ENCODE assay signal across 28 mouse cellular contexts in the genomic region with DNA sequence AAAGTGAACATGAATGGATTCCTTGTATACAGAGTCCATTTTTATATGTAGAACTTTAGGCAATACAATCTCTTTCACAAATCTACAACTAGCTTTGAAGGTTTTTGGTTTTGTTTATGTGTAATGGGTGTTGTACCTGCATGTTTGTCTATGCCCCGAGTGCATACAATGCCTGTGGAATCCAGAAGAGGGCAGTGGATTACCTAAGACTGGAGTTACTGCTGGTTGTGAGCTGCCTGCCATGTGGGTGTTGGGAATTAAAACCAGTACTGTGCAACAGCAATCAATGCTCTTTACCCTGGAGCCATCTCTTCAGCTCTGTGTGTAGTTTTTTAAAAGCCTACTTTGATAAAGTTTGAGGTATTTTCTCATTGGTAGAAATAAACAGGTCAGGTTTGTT. TPM values are rescaled to one million over a fixed set of nuclear protein-coding genes. Genes with fewer than 3 reads are reported as not detected.
A peak's percentile ranks its signal among the peaks of the same experiment; 100 is the strongest.
DNase-seq lines count a peak whose midpoint lies in the region; ATAC-seq and TF ChIP-seq lines count a peak whose summit lies in the region.
"Had no signal": no experiment of that assay in that cellular context is flagged by ENCODE, and none has a peak within 500 bp of the region (broad histone marks: within the 10 kb centered on the region; RNA-seq: fewer than 3 reads in every experiment).

No protein-coding gene starts in this region.

- DNase-seq in midbrain, embryonic 11.5 days (ENCODE audit: low spot score, missing footprints) = peak; percentile 44
- peak; percentile 10 for DNase-seq in CH12.LX (ENCODE audit: extremely low read depth)
- peak; percentile 21 for DNase-seq in MEL (ENCODE audit: low read depth, low spot score)
- peak; percentile 16 for DNase-seq in gonadal fat pad, adult 2 months (ENCODE audit: low read depth)
- DNase-seq in kidney, postnatal 25 days = no peak
- no peak for DNase-seq in liver, embryonic 11.5 days (ENCODE audit: low spot score)
- DNase-seq: adrenal gland, postnatal 25 days; cerebellum, adult 8-10 months; heart, adult 11 months; heart, postnatal 14 days; layer of hippocampus, postnatal 36 days; retina, postnatal 1 day; thymus, postnatal 14 days had no signal

- no peak for TF ChIP-seq POLR2A in CH12.LX (IDR thresholded peaks at IDR 0.05; ENCODE audit: low read depth, low read length)
- TF ChIP-seq POLR2A in MEL (IDR thresholded peaks at IDR 0.05; ENCODE audit: control insufficient read depth in 1 of 2, insufficient read depth in 1 of 2, low read depth in 1 of 2, low read length in 2 of 2, poor library complexity in 1 of 2) = no peak

- H3K27ac ChIP-seq in midbrain, embryonic 11.5 days (ENCODE audit: low read depth, low read length) = no peak overlapping the region
- no peak overlapping the region for H3K27ac ChIP-seq in midbrain, embryonic 13.5 days
- H3K27ac ChIP-seq in CH12.LX (ENCODE audit: insufficient read depth, low read depth) = no peak overlapping the region
- H3K27ac ChIP-seq in MEL (ENCODE audit: control insufficient read depth, low read depth, low read length) = no peak overlapping the region
- H3K27ac ChIP-seq in forebrain, embryonic 16.5 days (ENCODE audit: low read length) = no peak overlapping the region
- H3K27ac ChIP-seq in liver, embryonic 11.5 days (ENCODE audit: low read depth, low read length) = no peak overlapping the region
- H3K27ac ChIP-seq: embryonic facial prominence, embryonic 13.5 days; hindbrain, embryonic 13.5 days; kidney, embryonic 15.5 days; limb, embryonic 15.5 days had no signal

- peaks cover 89% of the 10 kb centered on the region for H3K36me3 ChIP-seq in midbrain, embryonic 11.5 days (ENCODE audit: control insufficient read depth, insufficient read depth, low read length)
- peaks cover 99% of the 10 kb centered on the region for H3K36me3 ChIP-seq in midbrain, embryonic 13.5 days
- peaks cover 40 to 74% of the 10 kb centered on the region in 2 experiments for H3K36me3 ChIP-seq in CH12.LX (replicated peaks in 1 of 2; ENCODE audit: control insufficient read depth in 1 of 2, insufficient read depth in 1 of 2, low read length in 1 of 2)
- no peaks in the 10 kb centered on the region; a peak in 1 of 4 replicates for H3K36me3 ChIP-seq in MEL (ENCODE audit: control insufficient read depth in 1 of 2, insufficient read depth in 2 of 2, low read length in 2 of 2)
- H3K36me3 ChIP-seq in forebrain, embryonic 16.5 days (ENCODE audit: control insufficient read depth, insufficient read depth) = peaks cover 96% of the 10 kb centered on the region
- peaks cover 83% of the 10 kb centered on the region for H3K36me3 ChIP-seq in liver, embryonic 11.5 days (ENCODE audit: control insufficient read depth, insufficient read depth, low read length)

- TF ChIP-seq RAD21 in CH12.LX (IDR thresholded peaks at IDR 0.05; ENCODE audit: low read depth, low read length) = peak; percentile 21
- peak; percentile 17 for TF ChIP-seq RAD21 in MEL (IDR thresholded peaks at IDR 0.05; ENCODE audit: low read depth, low read length)

- TF ChIP-seq EP300 in CH12.LX (IDR thresholded peaks at IDR 0.05; ENCODE audit: low read length) (no peak), MEL (IDR thresholded peaks at IDR 0.05; ENCODE audit: low read depth in 1 of 2, low read length in 2 of 2) (no peak)

- dilution Hi-C loops in CH12.LX (cut with MboI; ENCODE audit: extremely low pct_ligation_motif_present, extremely low pct_unique_long_range_greater_than_20kb, low sequenced_read_pairs) = no loop called here

- no peaks in the 10 kb centered on the region for H3K27me3 ChIP-seq in midbrain, embryonic 11.5 days (ENCODE audit: control insufficient read depth, insufficient read depth, low read length)
- H3K27me3 ChIP-seq in midbrain, embryonic 13.5 days = no peaks in the 10 kb centered on the region
- H3K27me3 ChIP-seq in CH12.LX (replicated peaks) (no peaks in the 10 kb centered on the region), MEL (ENCODE audit: control insufficient read depth in 1 of 2, insufficient read depth in 2 of 2, low read length in 2 of 2) (no peaks in the 10 kb centered on the region)
- no peaks in the 10 kb centered on the region for H3K27me3 ChIP-seq in forebrain, embryonic 16.5 days (replicated peaks; ENCODE audit: control insufficient read depth, insufficient read depth, low read length)
- H3K27me3 ChIP-seq in liver, embryonic 11.5 days (replicated peaks; ENCODE audit: control insufficient read depth, insufficient read depth, low read length) = no peaks in the 10 kb centered on the region
- H3K27me3 ChIP-seq: embryonic facial prominence, embryonic 13.5 days; heart, embryonic 12.5 days; hindbrain, embryonic 13.5 days; kidney, embryonic 15.5 days; limb, embryonic 15.5 days had no signal

- H3K4me3 ChIP-seq in midbrain, embryonic 11.5 days (ENCODE audit: low read depth, low read length) = no peak overlapping the region
- H3K4me3 ChIP-seq in midbrain, embryonic 13.5 days (replicated peaks) = no peak overlapping the region
- H3K4me3 ChIP-seq in CH12.LX (replicated peaks in 1 of 3; ENCODE audit: low read depth in 2 of 3, low read length in 2 of 3, poor library complexity in 1 of 3) (no peak overlapping the region), MEL (ENCODE audit: control insufficient read depth in 1 of 2, insufficient read depth in 1 of 2, low read depth in 2 of 2, low read length in 2 of 2) (no peak overlapping the region)
- no peak overlapping the region for H3K4me3 ChIP-seq in forebrain, embryonic 16.5 days (replicated peaks; ENCODE audit: low read length)
- no peak overlapping the region for H3K4me3 ChIP-seq in liver, embryonic 11.5 days (ENCODE audit: low read depth, low read length)
- H3K4me3 ChIP-seq: embryonic facial prominence, embryonic 13.5 days; heart, embryonic 12.5 days; hindbrain, embryonic 13.5 days; kidney, embryonic 15.5 days; limb, embryonic 15.5 days had no signal

- no peaks in the 10 kb centered on the region for H3K79me2 ChIP-seq in CH12.LX (replicated peaks; ENCODE audit: control insufficient read depth, extremely low read depth, insufficient read depth, poor library complexity, severe bottlenecking)
- H3K79me2 ChIP-seq in MEL (ENCODE audit: control insufficient read depth, insufficient read depth, low read length, poor library complexity) = no peaks in the 10 kb centered on the region

- H3K4me1 ChIP-seq in midbrain, embryonic 11.5 days (ENCODE audit: control insufficient read depth, insufficient read depth, low read length) = no peaks in the 10 kb centered on the region
- no peaks in the 10 kb centered on the region for H3K4me1 ChIP-seq in midbrain, embryonic 13.5 days (replicated peaks)
- H3K4me1 ChIP-seq in CH12.LX (ENCODE audit: control insufficient read depth in 1 of 2, insufficient read depth in 2 of 2) = no peaks in the 10 kb centered on the region
- no peaks in the 10 kb centered on the region for H3K4me1 ChIP-seq in MEL (ENCODE audit: control insufficient read depth in 1 of 2, insufficient read depth in 2 of 2, low read length in 2 of 2)
- no peaks in the 10 kb centered on the region for H3K4me1 ChIP-seq in forebrain, embryonic 16.5 days (replicated peaks; ENCODE audit: control insufficient read depth, insufficient read depth, low read length)
- no peaks in the 10 kb centered on the region for H3K4me1 ChIP-seq in liver, embryonic 11.5 days (replicated peaks; ENCODE audit: control insufficient read depth, insufficient read depth, low read length)
- H3K4me1 ChIP-seq: embryonic facial prominence, embryonic 13.5 days; heart, embryonic 12.5 days; hindbrain, embryonic 13.5 days; kidney, embryonic 15.5 days; limb, embryonic 15.5 days had no signal

- TF ChIP-seq CTCF in CH12.LX (conservative IDR thresholded peaks at IDR 0.05 in 1 of 2, IDR thresholded peaks at IDR 0.05 in 1 of 2; ENCODE audit: low read depth in 2 of 2, low read length in 2 of 2) (peak in 1 of 2 experiments; percentile 37; a peak in 2 of 4 replicates), MEL (IDR thresholded peaks at IDR 0.05 in 2 of 3, conservative IDR thresholded peaks at IDR 0.05 in 1 of 3; ENCODE audit: control insufficient read depth in 1 of 3, insufficient read depth in 1 of 3, low read depth in 2 of 3, low read length in 3 of 3, poor library complexity in 1 of 3, severe bottlenecking in 1 of 3) (peak in 1 of 3 experiments; percentile 18; a peak in 1 of 6 replicates)

- ATAC-seq in midbrain, embryonic 11.5 days (ENCODE audit: low FRiP score) = no peak
- no peak for ATAC-seq in midbrain, embryonic 13.5 days
- ATAC-seq in forebrain, embryonic 16.5 days = no peak
- no peak for ATAC-seq in liver, embryonic 11.5 days (replicated peaks; ENCODE audit: low FRiP score)
- ATAC-seq: activated CD4-positive, CD25-positive, alpha-beta regulatory T cell, adult 4 months; intestine, embryonic 16.5 days; lung, postnatal 0 days had no signal

- no peak overlapping the region for H3K9ac ChIP-seq in midbrain, embryonic 11.5 days (ENCODE audit: low read length)
- no peak overlapping the region for H3K9ac ChIP-seq in midbrain, embryonic 13.5 days (replicated peaks)
- H3K9ac ChIP-seq in CH12.LX (ENCODE audit: insufficient read depth, low read depth) (no peak overlapping the region), MEL (ENCODE audit: control insufficient read depth, low read depth, low read length, poor library complexity, severe bottlenecking) (no peak overlapping the region)
- no peak overlapping the region for H3K9ac ChIP-seq in forebrain, embryonic 16.5 days (replicated peaks; ENCODE audit: low read depth, low read length)
- H3K9ac ChIP-seq in liver, embryonic 11.5 days (ENCODE audit: low read depth, low read length) = no peak overlapping the region
- H3K9ac ChIP-seq: embryonic facial prominence, embryonic 13.5 days; heart, embryonic 12.5 days; hindbrain, embryonic 13.5 days; kidney, embryonic 15.5 days; limb, embryonic 15.5 days had no signal

- in situ Hi-C loops in CH12.LX (cut with MboI; ENCODE audit: low pct_ligation_motif_present, low pct_unique_long_range_greater_than_20kb, low sequenced_read_pairs) = loop anchor here (25.0 kb wide), 1 partner anchor 526 kb away; a partner anchor contains a TSS

- H3K9me3 ChIP-seq in midbrain, embryonic 11.5 days (ENCODE audit: control insufficient read depth, low read length) = peaks cover 26% of the 10 kb centered on the region
- H3K9me3 ChIP-seq in midbrain, embryonic 13.5 days = peaks cover 70% of the 10 kb centered on the region
- H3K9me3 ChIP-seq in CH12.LX (replicated peaks; ENCODE audit: low read length) (peaks cover 5% of the 10 kb centered on the region), MEL (replicated peaks; ENCODE audit: insufficient read depth, low read length) (no peaks in the 10 kb centered on the region)
- peaks cover 59% of the 10 kb centered on the region for H3K9me3 ChIP-seq in forebrain, embryonic 16.5 days (ENCODE audit: control insufficient read depth, low read length)
- peaks cover 14% of the 10 kb centered on the region; the same call in 1 of the 2 replicates for H3K9me3 ChIP-seq in liver, embryonic 11.5 days (ENCODE audit: control insufficient read depth, low read length)

- H3K4me2 ChIP-seq in midbrain, embryonic 11.5 days = no peak overlapping the region
- no peak overlapping the region for H3K4me2 ChIP-seq in midbrain, embryonic 13.5 days (replicated peaks)
- no peak overlapping the region for H3K4me2 ChIP-seq in CH12.LX (ENCODE audit: insufficient read depth, low read depth, poor library complexity, severe bottlenecking)
- H3K4me2 ChIP-seq in forebrain, embryonic 16.5 days (ENCODE audit: low read length) = no peak overlapping the region
- no peak overlapping the region for H3K4me2 ChIP-seq in liver, embryonic 11.5 days
- H3K4me2 ChIP-seq: embryonic facial prominence, embryonic 13.5 days; heart, embryonic 12.5 days; hindbrain, embryonic 13.5 days; kidney, embryonic 15.5 days; limb, embryonic 15.5 days had no signal

- WGBS in midbrain, embryonic 11.5 days = 98% methylated on average over 1 of the region's 1 CpGs
- WGBS in midbrain, embryonic 13.5 days = 97% methylated on average over 1 of the region's 1 CpGs
- WGBS in forebrain, embryonic 16.5 days = 98% methylated on average over 1 of the region's 1 CpGs
- WGBS in liver, embryonic 11.5 days = 88% methylated on average over 1 of the region's 1 CpGs

RNA-seq across cellular contexts. Expression of a gene that starts 7.9 kb away (rescaled TPM):
- 51.1 and 63.8 TPM in 2 replicates for polyA plus RNA-seq in midbrain, embryonic 11.5 days (2014; fragmentation: Nextera tagmentation; extraction: Ambion mirVana)
- 61.6 and 65.9 TPM in 2 replicates for polyA plus RNA-seq in midbrain, embryonic 13.5 days (2015; fragmentation: Nextera tagmentation; extraction: Ambion mirVana)
- total RNA-seq in CH12.LX (2012; rRNA removed) (5.0 and 5.4 TPM in 2 replicates), CH12.LX (2014; rRNA removed) (5.7 and 5.8 TPM in 2 replicates), MEL (2012; rRNA removed) (3.0 and 3.1 TPM in 2 replicates)
- polyA plus RNA-seq in CH12.LX (2012; ENCODE audit: insufficient read length, low read depth) (1.7 and 2.1 TPM in 2 replicates), MEL (2012; ENCODE audit: insufficient read depth in 1 of 2, insufficient read length in 2 of 2, low read depth in 1 of 2, low replicate concordance in 2 of 2, missing spikeins in 1 of 2) (1 to 10 TPM in 1 of 2 experiments, not detected in 1; 2.5 TPM)
- polyA plus RNA-seq in gonadal fat pad, adult 2 months (2012; rRNA removed) = 3.5 and 3.8 TPM in 2 replicates
- 52.7 and 61.5 TPM in 2 replicates for polyA plus RNA-seq in forebrain, embryonic 16.5 days (2015; fragmentation: Nextera tagmentation; extraction: Ambion mirVana)
- polyA plus RNA-seq in liver, embryonic 11.5 days (2014; fragmentation: Nextera tagmentation; extraction: Ambion mirVana) = 11.6 and 12.6 TPM in 2 replicates

RNA-seq across cellular contexts. Expression of a gene that starts 26.4 kb away (rescaled TPM):
- not detected in 2 replicates for polyA plus RNA-seq in midbrain, embryonic 11.5 days (2014; fragmentation: Nextera tagmentation; extraction: Ambion mirVana)
- not detected in 2 replicates for polyA plus RNA-seq in midbrain, embryonic 13.5 days (2015; fragmentation: Nextera tagmentation; extraction: Ambion mirVana)
- total RNA-seq in CH12.LX (2012; rRNA removed) (not detected in 2 replicates), CH12.LX (2014; rRNA removed) (not detected in 2 replicates), MEL (2012; rRNA removed) (not detected in 2 replicates)
- polyA plus RNA-seq in CH12.LX (2012; ENCODE audit: insufficient read length, low read depth) (not detected in 2 replicates), MEL (2012; ENCODE audit: insufficient read depth in 1 of 2, insufficient read length in 2 of 2, low read depth in 1 of 2, low replicate concordance in 2 of 2, missing spikeins in 1 of 2) (not detected)
- polyA plus RNA-seq in gonadal fat pad, adult 2 months (2012; rRNA removed) = not detected in 2 replicates
- not detected in 2 replicates for polyA plus RNA-seq in forebrain, embryonic 16.5 days (2015; fragmentation: Nextera tagmentation; extraction: Ambion mirVana)
- polyA plus RNA-seq in liver, embryonic 11.5 days (2014; fragmentation: Nextera tagmentation; extraction: Ambion mirVana) = not detected in 2 replicates
- total RNA-seq: adrenal gland, postnatal 25 days; gastrocnemius, adult 18-20 months; heart, postnatal 14 days; layer of hippocampus, postnatal 36 days; left cerebral cortex, postnatal 36 days; megakaryocyte progenitor cell, adult 5-6 weeks had no signal
- polyA plus RNA-seq: activated CD4-positive, CD25-positive, alpha-beta regulatory T cell, adult 4 months; embryonic facial prominence, embryonic 13.5 days; heart, embryonic 12.5 days; hindbrain, embryonic 13.5 days; intestine, embryonic 16.5 days; kidney, embryonic 15.5 days; limb, embryonic 15.5 days; liver, embryonic 16.5 days; lung, postnatal 0 days; stomach, embryonic 16.5 days had no signal

Comparison
In these comparisons a context has a peak if more than half of its experiments do, and no peak if none do; other contexts are left out.
1. DNase-seq: peak in midbrain, embryonic 11.5 days (single experiment), CH12.LX (single experiment), MEL (single experiment) and gonadal fat pad, adult 2 months (single experiment); none in kidney, postnatal 25 days (0 of 2) and liver, embryonic 11.5 days (single experiment).